Mouse (Mus musculus) left cerebral cortex, postnatal 25 days (tissue): ENCODE measurements around the gene Rexo1. TPM values are rescaled to one million over a fixed set of nuclear protein-coding genes. Genes with fewer than 3 reads are reported as not detected.

ENCODE experiments used
- DNase-seq, 2 experiments: peaks; one replicate each; pipeline ENCODE4 v3.0.0; 2022; ENCODE audit warnings: low spot score in 2 of 2, mixed read lengths in 1 of 2
- intact Hi-C: fragments of 180-260 bp; cut with DNase I; formaldehyde crosslinking; loops from one replicate; pipeline ENCODE4 v1.15.1; 2025
- total RNA-seq, 2 experiments: library from RNA; stranded (reverse); gene quantifications; 2 replicates each; pipeline ENCODE4 v1.2.3; 2021

Rexo1 gene
- total RNA-seq, 2 experiments from 2014 or later: 44.8 to 45.7 TPM

DNA sequence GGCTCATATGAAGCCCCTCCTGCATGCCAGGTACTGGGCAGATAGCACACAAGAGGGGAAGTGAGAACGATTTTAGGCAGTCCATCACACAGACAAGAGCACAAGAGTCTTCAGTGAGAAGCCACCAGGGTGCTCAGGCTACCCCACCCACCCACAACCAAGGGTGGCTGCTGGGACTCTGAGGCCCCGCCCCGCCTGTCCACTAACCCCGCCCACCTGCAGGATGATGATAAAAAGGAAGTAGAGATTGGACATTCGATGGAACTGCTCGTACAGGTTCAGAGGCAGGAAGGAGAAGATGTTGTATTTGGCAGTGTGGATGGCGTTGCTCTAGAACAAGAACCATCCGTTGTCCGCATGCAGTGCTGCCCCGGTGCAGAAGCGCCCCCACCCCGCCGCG is 26.3 kb downstream of the Rexo1 start:
- no peak for DNase-seq
- intact Hi-C loops: no loop called here

GRCm38 (mm10) chr10:80533704-80534103 is 27.7 kb downstream of the Rexo1 start:
- no peak for DNase-seq
- intact Hi-C loops: no loop called here

DNA sequence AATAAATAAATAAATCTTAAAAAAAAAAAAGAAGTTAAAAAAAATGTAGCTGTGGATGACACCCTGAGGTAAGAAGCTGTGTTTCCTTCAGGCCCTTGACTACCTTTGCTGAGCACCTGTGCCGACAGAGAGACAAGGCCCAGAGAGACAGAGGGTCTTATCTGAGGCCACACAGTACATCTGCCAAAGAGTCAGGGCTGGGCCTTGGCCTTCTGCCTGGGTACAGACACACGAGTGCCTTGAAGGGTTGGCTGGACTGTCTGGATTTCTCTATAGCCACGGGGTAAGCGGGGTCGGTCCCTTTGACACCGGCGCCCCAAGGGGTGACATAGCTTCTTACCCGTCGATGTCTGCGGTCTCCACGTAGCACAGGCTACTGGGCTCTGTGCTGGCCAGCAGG is 28.6 kb downstream of the Rexo1 start:
- DNase-seq: no peak
- intact Hi-C loops: no loop called here

GRCm38 (mm10) chr10:80526172-80526571 is 35.2 kb downstream of the Rexo1 start:
- intact Hi-C loops: no loop called here
- DNase-seq: no peak

- DNase-seq: no peak
- intact Hi-C loops: no loop called here
Observed at GRCm38 (mm10) chr10:80523299-80523698, 38.1 kb downstream of the Rexo1 start.

- intact Hi-C loops: no loop called here
- DNase-seq: no peak
Observed at GRCm38 (mm10) chr10:80519287-80519686, 42.1 kb downstream of the Rexo1 start.

- no peak for DNase-seq
- intact Hi-C loops: no loop called here
Observed at GRCm38 (mm10) chr10:80513739-80514138, 47.6 kb downstream of the Rexo1 start.

DNA sequence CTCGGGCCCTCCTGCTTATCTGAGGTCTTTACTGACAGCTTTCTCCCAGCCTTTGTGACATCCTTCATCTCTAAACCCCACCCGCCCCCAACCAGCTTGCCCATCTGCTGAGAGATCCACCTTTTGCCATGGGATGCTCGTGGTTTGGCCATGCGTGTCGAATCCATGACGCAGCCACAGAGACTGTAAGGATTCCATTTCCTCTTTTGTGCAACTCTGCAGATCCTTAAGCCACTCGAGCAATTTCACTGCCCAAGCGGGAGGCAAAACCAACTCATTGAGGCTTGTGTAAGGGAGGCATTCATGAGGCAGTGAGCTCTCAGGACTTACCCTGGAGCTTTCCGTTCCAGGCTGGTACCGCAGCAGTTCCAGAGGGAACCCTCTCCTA is 51.1 kb downstream of the Rexo1 start:
- no peak for DNase-seq
- intact Hi-C loops: no loop called here

- peak; percentile 71 to 75 for DNase-seq
- intact Hi-C loops: loop anchor here (1.0 to 5.0 kb wide), 2 partner anchors 38 to 63 kb away; no protein-coding TSS in a partner anchor
Observed at GRCm38 (mm10) chr10:80509412-80510272, 51.7 kb downstream of the Rexo1 start.

GRCm38 (mm10) chr10:80506222-80506621 is 55.1 kb downstream of the Rexo1 start:
- DNase-seq: peak; percentile 29 to 34
- intact Hi-C loops: loop anchor here (5.0 kb wide), 1 partner anchor 41 kb away; no protein-coding TSS in a partner anchor

GRCm38 (mm10) chr10:80504724-80505123 is 56.6 kb downstream of the Rexo1 start:
- intact Hi-C loops: loop anchor here (5.0 kb wide), 1 partner anchor 43 kb away; no protein-coding TSS in a partner anchor
- no peak for DNase-seq

- intact Hi-C loops: no loop called here
- no peak for DNase-seq
Observed at GRCm38 (mm10) chr10:80503599-80504220, 57.6 kb downstream of the Rexo1 start.

- intact Hi-C loops: no loop called here
- no peak for DNase-seq
Observed at GRCm38 (mm10) chr10:80502819-80503314, 58.5 kb downstream of the Rexo1 start.

DNA sequence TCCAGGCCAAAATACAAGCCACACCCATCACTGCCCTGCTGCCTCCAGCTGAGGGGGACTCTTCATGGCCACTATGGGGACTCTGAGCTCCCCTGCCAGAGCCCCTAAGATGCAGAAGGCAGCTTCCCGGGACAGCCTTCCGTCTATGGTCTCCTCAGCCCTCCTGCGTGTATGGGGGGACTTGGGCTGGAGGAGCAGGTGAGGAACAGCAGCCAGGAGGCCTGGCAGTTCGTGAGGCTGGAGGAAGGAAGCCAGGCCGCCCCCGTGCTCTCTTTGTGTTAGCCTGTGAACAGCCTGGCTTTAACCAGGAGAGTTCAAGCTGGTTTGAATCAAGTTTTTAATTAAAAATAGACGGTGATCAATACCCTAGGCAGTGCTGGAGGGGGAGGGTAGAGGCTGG is 59.1 kb downstream of the Rexo1 start:
- intact Hi-C loops: no loop called here

DNA sequence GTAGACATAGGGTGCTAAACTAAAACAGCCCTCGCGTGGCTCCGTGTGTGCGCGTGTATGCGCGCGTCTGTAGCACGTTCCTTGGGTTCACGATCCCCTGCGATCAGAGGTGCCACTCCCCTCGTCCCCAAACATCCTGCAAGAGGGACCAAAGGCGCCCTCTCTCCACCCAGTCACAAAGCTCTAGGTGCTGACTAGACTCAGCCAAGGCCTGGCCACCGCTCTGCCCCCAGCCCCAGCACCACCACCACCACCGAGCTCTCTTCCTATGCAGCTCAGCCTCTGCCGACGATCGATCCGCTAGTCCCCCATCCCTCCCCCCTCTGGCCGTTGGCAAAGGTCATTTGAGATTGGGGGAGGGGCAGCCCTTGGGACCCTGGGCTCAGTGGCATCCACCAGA is 64.9 kb downstream of the Rexo1 start:
- intact Hi-C loops: no loop called here
- no peak for DNase-seq

More for the DNA sequence above, 59.1 kb downstream of the Rexo1 start:
- no peak for DNase-seq

DNA sequence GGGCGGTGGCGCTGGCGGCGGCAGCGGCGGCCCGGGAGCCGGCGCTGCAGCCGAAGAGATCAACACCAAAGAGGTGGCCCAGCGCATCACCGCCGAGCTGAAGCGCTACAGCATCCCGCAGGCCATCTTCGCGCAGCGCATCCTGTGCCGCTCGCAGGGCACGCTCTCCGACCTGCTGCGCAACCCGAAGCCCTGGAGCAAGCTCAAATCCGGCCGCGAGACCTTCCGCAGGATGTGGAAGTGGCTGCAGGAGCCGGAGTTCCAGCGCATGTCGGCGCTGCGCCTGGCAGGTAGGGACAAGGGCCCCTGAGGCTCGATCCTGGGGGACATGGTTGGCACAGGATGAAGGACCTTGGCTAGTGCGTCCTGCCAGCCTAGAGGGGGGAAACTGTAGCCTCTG is 65.5 kb downstream of the Rexo1 start:
- intact Hi-C loops: no loop called here
- DNase-seq: no peak

DNA sequence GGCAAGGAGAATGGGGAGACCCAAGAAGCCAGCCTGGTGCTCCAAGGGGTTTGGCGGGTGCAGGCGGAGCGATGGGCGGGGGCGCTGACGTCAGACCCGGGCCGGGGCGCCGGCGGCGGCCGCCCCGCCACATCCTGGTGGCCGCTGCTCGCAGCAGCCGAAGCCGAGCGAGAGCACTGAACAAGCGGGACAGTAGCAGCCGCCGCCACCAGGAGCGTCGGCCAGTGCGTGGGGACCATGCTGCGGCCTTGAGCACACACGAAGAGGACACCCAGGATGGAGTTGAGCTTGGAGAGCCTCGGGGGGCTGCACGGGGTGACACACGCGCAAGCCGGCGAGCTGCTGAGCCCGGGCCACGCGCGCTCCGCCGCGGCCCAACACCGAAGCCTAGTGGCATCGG is 66.6 kb downstream of the Rexo1 start, which contains the start of gene Onecut3:
TSS of gene Onecut3 (plus strand) at position 104 of the 400 bp plus-strand sequence.
- no peak for DNase-seq

More for the DNA sequence above, 66.6 kb downstream of the Rexo1 start, which contains the start of gene Onecut3:
- intact Hi-C loops: no loop called here
